In genomic region chr7:132377913-132378312, GRCm38 (mm10) we compare ENCODE assay signal across 19 mouse cellular contexts.
DNase-seq lines count a peak whose midpoint lies in the region; ATAC-seq and TF ChIP-seq lines count a peak whose summit lies in the region.
"Had no signal": no experiment of that assay in that cellular context is flagged by ENCODE, and none has a peak within 500 bp of the region (broad histone marks: within the 10 kb centered on the region; RNA-seq: fewer than 3 reads in every experiment).

No protein-coding gene starts in this region.

- no peak overlapping the region for H3K27ac ChIP-seq in cerebellum, adult 2 months (ENCODE audit: insufficient read depth, low read length)
- no peak overlapping the region for H3K27ac ChIP-seq in midbrain, postnatal 0 days (ENCODE audit: low read depth, low read length)
- H3K27ac ChIP-seq in midbrain, embryonic 15.5 days, result no peak overlapping the region
- H3K27ac ChIP-seq in layer of hippocampus, adult 2 months, result peak overlapping the region; percentile 88
- H3K27ac ChIP-seq: heart, embryonic 10.5 days; limb, embryonic 10.5 days; liver, embryonic 12.5 days; midbrain, embryonic 13.5 days had no signal

- no peak overlapping the region for H3K4me2 ChIP-seq in midbrain, postnatal 0 days (ENCODE audit: low read depth, low read length, poor library complexity, severe bottlenecking)
- H3K4me2 ChIP-seq in midbrain, embryonic 15.5 days, result no peak overlapping the region
- H3K4me2 ChIP-seq: liver, embryonic 12.5 days; lung, embryonic 14.5 days; midbrain, embryonic 13.5 days had no signal

- H3K4me1 ChIP-seq in cerebellum, adult 2 months (ENCODE audit: control insufficient read depth, insufficient read depth, low read length), result peaks cover 7% of the 10 kb centered on the region
- H3K4me1 ChIP-seq in midbrain, postnatal 0 days (ENCODE audit: insufficient read depth, low read length), result no peaks in the 10 kb centered on the region
- peaks cover 9% of the 10 kb centered on the region for H3K4me1 ChIP-seq in midbrain, embryonic 15.5 days

- TF ChIP-seq POLR2A in cerebellum, adult 2 months (IDR thresholded peaks at IDR 0.05; ENCODE audit: borderline replicate concordance, insufficient read depth, low read length), result no peak

- no peak overlapping the region for H3K4me3 ChIP-seq in cerebellum, adult 2 months (replicated peaks; ENCODE audit: insufficient read depth, low read depth, low read length)
- no peak overlapping the region for H3K4me3 ChIP-seq in midbrain, postnatal 0 days (ENCODE audit: low read depth, low read length)
- H3K4me3 ChIP-seq in midbrain, embryonic 15.5 days, result no peak overlapping the region
- H3K4me3 ChIP-seq in layer of hippocampus, adult 2 months, result no peak overlapping the region
- H3K4me3 ChIP-seq: heart, embryonic 10.5 days; limb, embryonic 10.5 days; liver, embryonic 12.5 days; midbrain, embryonic 13.5 days had no signal

- H3K9me3 ChIP-seq in midbrain, postnatal 0 days (ENCODE audit: low read length), result no peaks in the 10 kb centered on the region
- H3K9me3 ChIP-seq in midbrain, embryonic 15.5 days, result no peaks in the 10 kb centered on the region
- H3K9me3 ChIP-seq: heart, embryonic 10.5 days; limb, embryonic 10.5 days; liver, embryonic 12.5 days; midbrain, embryonic 13.5 days had no signal

- DNase-seq in cerebellum, adult 2 months, result peak; percentile 28 to 52
- no peak for DNase-seq in cerebellum, adult 11-12 months
- peak; percentile 59 for DNase-seq in midbrain, postnatal 0 days (ENCODE audit: low spot score)
- peak; percentile 65 to 70 for DNase-seq in layer of hippocampus, adult 2 months (ENCODE audit: low spot score in 2 of 2)
- DNase-seq in gastrocnemius, postnatal 14 days, result no peak
- DNase-seq in adrenal gland, adult (ENCODE audit: inconsistent age in 2 of 2, low spot score in 1 of 2), result no peak
- DNase-seq: adrenal gland, postnatal 25 days; heart, postnatal 10 days; kidney, adult 11 months; kidney, postnatal 10 days; lung, embryonic 14.5 days; thymus, postnatal 36 days had no signal

- intact Hi-C loops in gastrocnemius, postnatal 14 days (cut with DNase I; ENCODE audit: low total_unique reads), result no loop called here

- ATAC-seq in midbrain, postnatal 0 days (ENCODE audit: low FRiP score), result no peak
- no peak for ATAC-seq in midbrain, embryonic 15.5 days (replicated peaks)
- ATAC-seq: forebrain, embryonic 14.5 days; hindbrain, embryonic 16.5 days; liver, embryonic 12.5 days; midbrain, embryonic 13.5 days had no signal

- no peak for TF ChIP-seq CTCF in cerebellum, adult 2 months (IDR thresholded peaks at IDR 0.05; ENCODE audit: borderline replicate concordance, insufficient read depth, low read depth, low read length)
- TF ChIP-seq CTCF in midbrain, postnatal 0 days (IDR thresholded peaks at IDR 0.05), result no peak
- TF ChIP-seq CTCF in layer of hippocampus, adult 2 months (conservative IDR thresholded peaks at IDR 0.05), result no peak

- H3K36me3 ChIP-seq in midbrain, postnatal 0 days (ENCODE audit: insufficient read depth, low read length), result no peaks in the 10 kb centered on the region
- no peaks in the 10 kb centered on the region for H3K36me3 ChIP-seq in midbrain, embryonic 15.5 days (replicated peaks)
- H3K36me3 ChIP-seq: heart, embryonic 10.5 days; limb, embryonic 10.5 days; liver, embryonic 12.5 days; midbrain, embryonic 13.5 days had no signal

- no peaks in the 10 kb centered on the region for H3K27me3 ChIP-seq in cerebellum, adult 2 months (ENCODE audit: control insufficient read depth, insufficient read depth, low read length)
- H3K27me3 ChIP-seq in midbrain, postnatal 0 days (ENCODE audit: insufficient read depth, low read length), result no peaks in the 10 kb centered on the region
- peaks cover under 1% of the 10 kb centered on the region; the same call in 1 of the 2 replicates for H3K27me3 ChIP-seq in midbrain, embryonic 15.5 days (replicated peaks)
- H3K27me3 ChIP-seq: midbrain, embryonic 13.5 days had no signal

- no peak overlapping the region for H3K9ac ChIP-seq in midbrain, postnatal 0 days (replicated peaks; ENCODE audit: low read length, poor library complexity, severe bottlenecking)
- no peak overlapping the region for H3K9ac ChIP-seq in midbrain, embryonic 15.5 days
- H3K9ac ChIP-seq: liver, embryonic 12.5 days; lung, embryonic 14.5 days; midbrain, embryonic 13.5 days had no signal

- 22% methylated on average over 6 of the region's 6 CpGs for WGBS in cerebellum, adult 2 months
- 72% methylated on average over 6 of the region's 6 CpGs for WGBS in midbrain, postnatal 0 days
- 74% methylated on average over 6 of the region's 6 CpGs for WGBS in midbrain, embryonic 15.5 days

Comparison
In these comparisons a context has a peak if more than half of its experiments do, and no peak if none do; other contexts are left out.
1. DNase-seq: peak in cerebellum, adult 2 months (2 of 2), midbrain, postnatal 0 days (single experiment) and layer of hippocampus, adult 2 months (2 of 2); none in cerebellum, adult 11-12 months (single experiment), gastrocnemius, postnatal 14 days (single experiment) and adrenal gland, adult (0 of 2).